Mouse (Mus musculus) heart, postnatal 14 days (tissue): ENCODE data around the gene Dhx9. TPM values are rescaled to one million over a fixed set of nuclear protein-coding genes. Genes with fewer than 3 reads are reported as not detected.
A peak's percentile ranks its signal among the peaks of the same experiment; 100 is the strongest.
"Not testable (repeated sequence)": the region's sequence is repeated elsewhere in the genome, so short reads cannot be mapped to it uniquely, and the experiment has no call there.

ENCODE experiments used
- DNase-seq, 2 experiments: peaks; one replicate each; pipeline ENCODE4 v3.0.0; 2021 to 2022
- intact Hi-C: fragments of 180-260 bp; cut with DNase I; formaldehyde crosslinking; loops from one replicate; pipeline ENCODE4 v1.15.1; 2025
- long read RNA-seq, 2 experiments: library from polyadenylated mRNA; stranded (forward); transcript quantifications; one replicate each; pipeline ENCODE4 v2.0.0; 2021
- total RNA-seq, 2 experiments: library from RNA; stranded (reverse); gene quantifications; 2 replicates each; pipeline ENCODE4 v1.2.3; 2021

Gene Dhx9
- 10 to 100 TPM; 58.3 to 64.8 TPM for total RNA-seq
- long read RNA-seq, experiment 1, partial matches to known transcripts: 3 of 3 reads
- long read RNA-seq, experiment 1, other reads (novel, unspliced or antisense): 0 of 3 reads
- long read RNA-seq, experiment 2, partial matches to known transcripts: 0 of 1 reads
- long read RNA-seq, experiment 2, other reads (novel, unspliced or antisense): 1 of 1 reads

GRCm38 (mm10) chr1:153487500-153487879 lies at the start of gene Dhx9:
Gene Dhx9, minus strand, starts transcription at chr1:153487660.
- intact Hi-C loops: loop anchor here (5.0 kb wide), 1 partner anchor 260 kb away; the partner anchor contains the start of gene Rnasel
- peak; percentile 100 for DNase-seq

GRCm38 (mm10) chr1:153535611-153536010 lies 48.2 kb upstream of the Dhx9 start:
- intact Hi-C loops: no loop called here
- DNase-seq: peak; percentile 16 to 21

GRCm38 (mm10) chr1:153532896-153533295 lies 45.4 kb upstream of the Dhx9 start:
- DNase-seq, intact Hi-C loops: not testable (repeated sequence)

- peak; percentile 29 to 33 for DNase-seq
- intact Hi-C loops: no loop called here
These were observed 44.9 kb upstream of the Dhx9 start for GRCm38 (mm10) chr1:153532234-153532841.

GRCm38 (mm10) chr1:153531677-153532233 lies 44.3 kb upstream of the Dhx9 start:
- DNase-seq: no peak
- intact Hi-C loops: no loop called here

GRCm38 (mm10) chr1:153522116-153522515 lies 34.7 kb upstream of the Dhx9 start:
- no peak for DNase-seq
- intact Hi-C loops: no loop called here

- intact Hi-C loops: no loop called here
- no peak for DNase-seq
These were observed 27.9 kb upstream of the Dhx9 start for GRCm38 (mm10) chr1:153515368-153515767.

GRCm38 (mm10) chr1:153510330-153511009 lies 23.0 kb upstream of the Dhx9 start:
- intact Hi-C loops: no loop called here
- no peak for DNase-seq

- DNase-seq, intact Hi-C loops: not testable (repeated sequence)
These were observed 22.1 kb upstream of the Dhx9 start for GRCm38 (mm10) chr1:153509569-153509968.

GRCm38 (mm10) chr1:153509012-153509411 lies 21.6 kb upstream of the Dhx9 start:
- intact Hi-C loops: no loop called here

GRCm38 (mm10) chr1:153506266-153506665 lies 18.8 kb upstream of the Dhx9 start:
- peak; percentile 15 to 29 for DNase-seq
- intact Hi-C loops: no loop called here

More at GRCm38 (mm10) chr1:153509012-153509411, 21.6 kb upstream of the Dhx9 start:
- no peak for DNase-seq

- intact Hi-C loops: no loop called here
- peak; percentile 20 to 38 for DNase-seq
These were observed 14.3 kb upstream of the Dhx9 start for GRCm38 (mm10) chr1:153501644-153502321.

- DNase-seq: no peak
These were observed 12.6 kb upstream of the Dhx9 start for GRCm38 (mm10) chr1:153500030-153500429.

GRCm38 (mm10) chr1:153496030-153496429 lies 8.6 kb upstream of the Dhx9 start:
- DNase-seq: no peak
- intact Hi-C loops: no loop called here

More at GRCm38 (mm10) chr1:153500030-153500429, 12.6 kb upstream of the Dhx9 start:
- intact Hi-C loops: no loop called here

- no peak for DNase-seq
These were observed 6.5 kb upstream of the Dhx9 start for GRCm38 (mm10) chr1:153493931-153494330.

GRCm38 (mm10) chr1:153493338-153493737 lies 5.9 kb upstream of the Dhx9 start:
- no peak for DNase-seq
- intact Hi-C loops: no loop called here

More at GRCm38 (mm10) chr1:153493931-153494330, 6.5 kb upstream of the Dhx9 start:
- intact Hi-C loops: no loop called here

- intact Hi-C loops: no loop called here
- DNase-seq: no peak
These were observed 4.4 kb upstream of the Dhx9 start for GRCm38 (mm10) chr1:153491822-153492221.

- intact Hi-C loops: no loop called here
- DNase-seq: no peak
These were observed 3.9 kb upstream of the Dhx9 start for GRCm38 (mm10) chr1:153491345-153491744.

GRCm38 (mm10) chr1:153489963-153490362 lies 2.5 kb upstream of the Dhx9 start:
- DNase-seq: no peak
- intact Hi-C loops: loop anchor here (5.0 kb wide), 1 partner anchor 257 kb away; the partner anchor contains the start of gene Rnasel

- DNase-seq: no peak
These were observed 2.1 kb upstream of the Dhx9 start for GRCm38 (mm10) chr1:153489540-153489939.

More at GRCm38 (mm10) chr1:153489540-153489939, 2.1 kb upstream of the Dhx9 start:
- intact Hi-C loops: loop anchor here (5.0 kb wide), 1 partner anchor 258 kb away; the partner anchor contains the start of gene Rnasel
